Mouse (Mus musculus): ENCODE results near the gene Hoxd13. TPM values are rescaled to one million over a fixed set of nuclear protein-coding genes. Genes with fewer than 3 reads are reported as not detected.

Hoxd13 gene
- polyA plus RNA-seq, 1 experiment = 0.04 TPM

GRCm38 (mm10) chr2:74711721-74712621 is 43.9 kb downstream of the Hoxd13 start, which contains the start of the genes Hoxd3 and Hoxd4:
Gene Hoxd3 (plus strand): TSS chr2:74711927.
Gene Hoxd4 (plus strand): TSS chr2:74711929.
- no peaks in the 10 kb centered on the region for H3K36me3 ChIP-seq (ENCODE audit: control insufficient read depth, insufficient read depth, low read length)
- DNase-seq = no peak
- H3K27ac ChIP-seq (ENCODE audit: control insufficient read depth, insufficient read depth, low read length) = no peak within 1 kb of the TSS
- no peak within 1 kb of the TSS for H3K4me3 ChIP-seq (ENCODE audit: control insufficient read depth, insufficient read depth, low read length)
- H3K4me1 ChIP-seq (replicated peaks; ENCODE audit: control insufficient read depth, insufficient read depth, low read length) = no peaks in the 10 kb centered on the region
- 5% methylated on average over 65 of the region's 65 CpGs for WGBS
- peaks cover 20% of the 10 kb centered on the region for H3K27me3 ChIP-seq (ENCODE audit: control insufficient read depth, insufficient read depth, low read length)
- TF ChIP-seq POLR2A (IDR thresholded peaks at IDR 0.05; ENCODE audit: control insufficient read depth, extremely low read depth, insufficient read depth, low read length, poor library complexity) (no peak), CTCF (IDR thresholded peaks at IDR 0.05; ENCODE audit: borderline replicate concordance, control insufficient read depth, extremely low read depth, insufficient read depth, low read length, poor library complexity) (no peak)

GRCm38 (mm10) chr2:74713239-74714150 is 45.4 kb downstream of the Hoxd13 start:
- no peak for TF ChIP-seq CTCF (IDR thresholded peaks at IDR 0.05; ENCODE audit: borderline replicate concordance, control insufficient read depth, extremely low read depth, insufficient read depth, low read length, poor library complexity)
- no peak for TF ChIP-seq POLR2A (IDR thresholded peaks at IDR 0.05; ENCODE audit: control insufficient read depth, extremely low read depth, insufficient read depth, low read length, poor library complexity)
- Histone ChIP-seq H3K4me1 (replicated peaks; ENCODE audit: control insufficient read depth, insufficient read depth, low read length) (no peaks in the 10 kb centered on the region), H3K27me3 (ENCODE audit: control insufficient read depth, insufficient read depth, low read length) (peaks cover 16% of the 10 kb centered on the region; the same call in 1 of the 2 replicates), H3K4me3 (ENCODE audit: control insufficient read depth, insufficient read depth, low read length) (no peak overlapping the region), H3K27ac (ENCODE audit: control insufficient read depth, insufficient read depth, low read length) (no peak overlapping the region), H3K36me3 (ENCODE audit: control insufficient read depth, insufficient read depth, low read length) (no peaks in the 10 kb centered on the region)
- no peak for DNase-seq
- WGBS = 29% methylated on average over 19 of the region's 19 CpGs

DNA sequence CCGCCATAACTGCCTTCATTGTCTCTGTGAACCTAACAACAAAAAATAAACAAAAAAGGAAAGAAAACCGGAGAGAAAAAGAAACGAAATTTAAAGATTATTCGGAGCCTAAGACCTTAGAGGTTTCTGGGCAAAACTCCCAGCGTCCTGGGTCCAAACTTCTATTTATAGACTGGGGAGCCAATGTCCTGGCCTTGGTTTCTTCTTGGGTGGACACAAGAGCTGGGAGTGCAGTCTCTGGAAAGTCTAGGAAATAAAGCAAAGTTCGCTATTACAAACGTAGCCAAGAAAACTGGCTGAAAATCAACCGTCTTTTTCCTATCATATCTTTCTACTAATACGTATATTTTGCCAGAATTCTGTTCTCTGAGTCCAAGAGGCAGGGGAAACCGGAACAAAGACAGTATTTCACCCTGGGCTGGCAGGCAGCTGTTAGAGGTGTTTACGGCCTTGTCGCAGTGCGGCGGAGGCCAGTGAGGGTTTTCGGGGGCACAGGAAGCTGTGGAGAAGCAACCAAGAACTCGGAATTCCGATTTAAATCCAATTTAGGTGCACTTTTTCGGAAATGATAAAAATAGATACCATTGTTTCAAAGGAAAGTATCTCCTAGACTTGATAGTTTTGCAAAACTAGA is 46.2 kb downstream of the Hoxd13 start:
- DNase-seq = no peak
- peaks cover 13% of the 10 kb centered on the region; the same call in 1 of the 2 replicates for H3K27me3 ChIP-seq (ENCODE audit: control insufficient read depth, insufficient read depth, low read length)
- no peaks in the 10 kb centered on the region for H3K4me1 ChIP-seq (replicated peaks; ENCODE audit: control insufficient read depth, insufficient read depth, low read length)
- no peaks in the 10 kb centered on the region for H3K36me3 ChIP-seq (ENCODE audit: control insufficient read depth, insufficient read depth, low read length)
- TF ChIP-seq POLR2A (IDR thresholded peaks at IDR 0.05; ENCODE audit: control insufficient read depth, extremely low read depth, insufficient read depth, low read length, poor library complexity) (no peak), CTCF (IDR thresholded peaks at IDR 0.05; ENCODE audit: borderline replicate concordance, control insufficient read depth, extremely low read depth, insufficient read depth, low read length, poor library complexity) (no peak)
- H3K4me3 ChIP-seq (ENCODE audit: control insufficient read depth, insufficient read depth, low read length) = no peak overlapping the region
- 13% methylated on average over 18 of the region's 18 CpGs for WGBS
- no peak overlapping the region for H3K27ac ChIP-seq (ENCODE audit: control insufficient read depth, insufficient read depth, low read length)

GRCm38 (mm10) chr2:74714881-74715280 is 46.8 kb downstream of the Hoxd13 start:
- Histone ChIP-seq H3K27ac (ENCODE audit: control insufficient read depth, insufficient read depth, low read length) (no peak overlapping the region), H3K36me3 (ENCODE audit: control insufficient read depth, insufficient read depth, low read length) (no peaks in the 10 kb centered on the region), H3K4me3 (ENCODE audit: control insufficient read depth, insufficient read depth, low read length) (no peak overlapping the region), H3K4me1 (replicated peaks; ENCODE audit: control insufficient read depth, insufficient read depth, low read length) (no peaks in the 10 kb centered on the region), H3K27me3 (ENCODE audit: control insufficient read depth, insufficient read depth, low read length) (peaks cover 13% of the 10 kb centered on the region; the same call in 1 of the 2 replicates)
- TF ChIP-seq POLR2A (IDR thresholded peaks at IDR 0.05; ENCODE audit: control insufficient read depth, extremely low read depth, insufficient read depth, low read length, poor library complexity) (no peak), CTCF (IDR thresholded peaks at IDR 0.05; ENCODE audit: borderline replicate concordance, control insufficient read depth, extremely low read depth, insufficient read depth, low read length, poor library complexity) (no peak)
- no peak for DNase-seq
- 9% methylated on average over 14 of the region's 14 CpGs for WGBS

GRCm38 (mm10) chr2:74715504-74716241 is 47.6 kb downstream of the Hoxd13 start:
- Histone ChIP-seq H3K27me3 (ENCODE audit: control insufficient read depth, insufficient read depth, low read length) (peaks cover 13% of the 10 kb centered on the region), H3K4me1 (replicated peaks; ENCODE audit: control insufficient read depth, insufficient read depth, low read length) (no peaks in the 10 kb centered on the region), H3K36me3 (ENCODE audit: control insufficient read depth, insufficient read depth, low read length) (no peaks in the 10 kb centered on the region), H3K27ac (ENCODE audit: control insufficient read depth, insufficient read depth, low read length) (no peak overlapping the region), H3K4me3 (ENCODE audit: control insufficient read depth, insufficient read depth, low read length) (no peak overlapping the region)
- DNase-seq = peak; percentile 75
- WGBS = 5% methylated on average over 26 of the region's 26 CpGs
- TF ChIP-seq POLR2A (IDR thresholded peaks at IDR 0.05; ENCODE audit: control insufficient read depth, extremely low read depth, insufficient read depth, low read length, poor library complexity) (no peak), CTCF (IDR thresholded peaks at IDR 0.05; ENCODE audit: borderline replicate concordance, control insufficient read depth, extremely low read depth, insufficient read depth, low read length, poor library complexity) (peak; percentile 75; the same call in 1 of the 2 replicates)
